Mouse (Mus musculus): ENCODE measurements around the gene Cel. TPM values are rescaled to one million over a fixed set of nuclear protein-coding genes. Genes with fewer than 3 reads are reported as not detected.

The Cel gene
- total and polyA plus RNA-seq, 2 experiments from 2014 or later, result not detected

DNA sequence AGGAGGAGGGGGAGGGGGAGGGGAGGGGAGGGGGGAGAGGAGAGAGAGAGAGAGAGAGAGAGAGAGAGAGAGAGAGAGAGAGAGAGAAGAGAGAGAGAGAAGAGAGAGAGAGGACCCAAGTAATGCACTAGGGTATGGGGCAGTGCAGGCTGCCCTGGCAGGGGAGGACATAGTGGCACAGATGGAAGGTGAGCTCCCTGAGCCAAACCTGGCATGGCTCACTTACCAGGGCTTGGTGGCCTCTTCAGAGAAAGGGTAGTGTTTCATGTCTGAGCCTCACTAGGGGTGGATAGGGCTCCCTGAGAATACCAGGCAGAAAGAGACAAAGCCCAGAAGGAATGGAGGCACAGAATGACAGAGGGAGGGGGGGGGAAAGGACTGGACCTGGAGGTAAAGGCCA lies 627 bp upstream of the Cel start:
- Histone ChIP-seq H3K4me2 (ENCODE audit: low read depth, low read length, poor library complexity, severe bottlenecking) (no peak overlapping the region), H3K9ac (replicated peaks; ENCODE audit: low read length, poor library complexity, severe bottlenecking) (no peak overlapping the region), H3K4me3 (ENCODE audit: low read depth, low read length) (no peak overlapping the region), H3K27ac (ENCODE audit: low read depth, low read length) (no peak overlapping the region), H3K27me3 (ENCODE audit: insufficient read depth, low read length) (no peaks in the 10 kb centered on the region), H3K36me3 (ENCODE audit: insufficient read depth, low read length) (peaks cover 34% of the 10 kb centered on the region), H3K9me3 (ENCODE audit: low read length) (no peaks in the 10 kb centered on the region), H3K4me1 (ENCODE audit: insufficient read depth, low read length) (no peaks in the 10 kb centered on the region)
- TF ChIP-seq CTCF (IDR thresholded peaks at IDR 0.05), result no peak
- DNase-seq (ENCODE audit: low spot score) (no peak), ATAC-seq (ENCODE audit: low FRiP score) (no peak)

DNA sequence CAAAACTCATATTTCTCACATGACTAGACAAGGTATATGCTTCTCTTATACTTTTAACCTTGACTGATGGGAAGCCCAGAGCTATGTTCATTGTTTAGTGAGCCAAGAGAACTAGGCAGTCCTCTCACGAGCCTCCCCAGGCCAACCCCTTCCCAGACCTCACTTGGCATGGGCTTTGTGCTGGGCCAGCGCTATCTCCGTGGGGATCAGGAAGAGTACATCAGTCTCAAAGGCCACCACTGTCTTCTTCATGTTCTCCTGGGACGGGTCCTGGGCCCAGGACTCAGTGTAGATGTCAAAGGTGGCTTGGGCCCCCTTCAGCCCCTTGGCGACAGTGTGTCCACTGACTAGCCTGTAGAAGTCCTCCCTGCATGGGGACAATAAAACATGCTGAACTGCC lies 5.8 kb downstream of the Cel start:
- no peak for ATAC-seq (ENCODE audit: low FRiP score)
- 82% methylated on average over 5 of the region's 5 CpGs for WGBS
- Histone ChIP-seq H3K4me2 (ENCODE audit: low read depth, low read length, poor library complexity, severe bottlenecking) (no peak overlapping the region), H3K9ac (replicated peaks; ENCODE audit: low read length, poor library complexity, severe bottlenecking) (no peak overlapping the region), H3K4me1 (ENCODE audit: insufficient read depth, low read length) (no peaks in the 10 kb centered on the region), H3K4me3 (ENCODE audit: low read depth, low read length) (no peak overlapping the region), H3K36me3 (ENCODE audit: insufficient read depth, low read length) (peaks cover 17% of the 10 kb centered on the region), H3K27ac (ENCODE audit: low read depth, low read length) (no peak overlapping the region), H3K9me3 (ENCODE audit: low read length) (no peaks in the 10 kb centered on the region), H3K27me3 (ENCODE audit: insufficient read depth, low read length) (no peaks in the 10 kb centered on the region)
- no peak for TF ChIP-seq CTCF (IDR thresholded peaks at IDR 0.05)
- DNase-seq (ENCODE audit: low spot score), result no peak

DNA sequence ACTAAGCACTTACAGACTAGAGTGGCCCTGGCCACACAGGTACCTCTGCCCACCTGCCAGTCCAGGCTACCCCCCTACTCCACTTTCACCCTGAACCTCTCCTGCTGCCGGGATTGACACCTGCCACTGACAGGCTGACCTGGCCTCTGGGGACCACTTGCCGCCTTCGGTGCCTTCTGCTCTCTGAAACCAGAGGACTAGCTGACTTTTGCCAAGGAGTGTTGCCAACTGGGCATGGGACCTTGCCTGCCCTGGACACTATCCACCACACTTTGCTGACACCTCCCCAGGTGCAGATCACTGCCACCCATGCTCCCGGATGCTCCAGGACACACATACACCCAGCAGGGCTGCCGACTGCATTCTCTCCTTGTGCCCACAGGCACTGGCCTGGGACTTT lies 10.9 kb downstream of the Cel start:
- no peak overlapping the region for H3K9ac ChIP-seq (replicated peaks; ENCODE audit: low read length, poor library complexity, severe bottlenecking)
- peaks cover 62% of the 10 kb centered on the region for H3K36me3 ChIP-seq (ENCODE audit: insufficient read depth, low read length)
- no peaks in the 10 kb centered on the region for H3K4me1 ChIP-seq (ENCODE audit: insufficient read depth, low read length)
- DNase-seq (ENCODE audit: low spot score), result no peak
- no peak for TF ChIP-seq CTCF (IDR thresholded peaks at IDR 0.05)
- H3K27ac ChIP-seq (ENCODE audit: low read depth, low read length), result no peak overlapping the region
- WGBS, result 97% methylated on average over 5 of the region's 5 CpGs
- no peak overlapping the region for H3K4me3 ChIP-seq (ENCODE audit: low read depth, low read length)
- no peaks in the 10 kb centered on the region for H3K9me3 ChIP-seq (ENCODE audit: low read length)
- no peaks in the 10 kb centered on the region for H3K27me3 ChIP-seq (ENCODE audit: insufficient read depth, low read length)
- H3K4me2 ChIP-seq (ENCODE audit: low read depth, low read length, poor library complexity, severe bottlenecking), result no peak overlapping the region
- no peak for ATAC-seq (ENCODE audit: low FRiP score)

DNA sequence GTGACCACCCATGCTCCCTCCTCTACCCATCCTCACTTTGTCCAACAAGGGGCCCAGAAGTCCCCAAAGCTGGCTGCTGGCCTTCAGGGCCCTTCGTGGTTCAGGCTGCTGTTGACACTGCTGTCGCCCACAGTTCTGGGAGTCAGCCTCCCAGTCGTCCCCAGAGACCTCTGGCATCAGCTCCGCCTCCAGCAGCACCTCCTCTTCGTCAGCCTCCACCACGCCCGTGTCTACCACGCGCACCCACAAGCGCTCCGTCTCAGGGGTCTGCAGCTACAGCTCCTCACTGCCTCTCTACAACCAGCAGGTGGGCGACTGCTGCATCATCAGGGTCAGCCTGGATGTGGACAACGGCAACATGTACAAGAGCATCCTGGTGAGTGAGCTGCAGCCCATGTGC lies 14.0 kb downstream of the Cel start:
- DNase-seq (ENCODE audit: low spot score), result no peak
- H3K36me3 ChIP-seq (ENCODE audit: insufficient read depth, low read length), result peaks cover 87% of the 10 kb centered on the region
- 92% methylated on average over 13 of the region's 13 CpGs for WGBS

DNA sequence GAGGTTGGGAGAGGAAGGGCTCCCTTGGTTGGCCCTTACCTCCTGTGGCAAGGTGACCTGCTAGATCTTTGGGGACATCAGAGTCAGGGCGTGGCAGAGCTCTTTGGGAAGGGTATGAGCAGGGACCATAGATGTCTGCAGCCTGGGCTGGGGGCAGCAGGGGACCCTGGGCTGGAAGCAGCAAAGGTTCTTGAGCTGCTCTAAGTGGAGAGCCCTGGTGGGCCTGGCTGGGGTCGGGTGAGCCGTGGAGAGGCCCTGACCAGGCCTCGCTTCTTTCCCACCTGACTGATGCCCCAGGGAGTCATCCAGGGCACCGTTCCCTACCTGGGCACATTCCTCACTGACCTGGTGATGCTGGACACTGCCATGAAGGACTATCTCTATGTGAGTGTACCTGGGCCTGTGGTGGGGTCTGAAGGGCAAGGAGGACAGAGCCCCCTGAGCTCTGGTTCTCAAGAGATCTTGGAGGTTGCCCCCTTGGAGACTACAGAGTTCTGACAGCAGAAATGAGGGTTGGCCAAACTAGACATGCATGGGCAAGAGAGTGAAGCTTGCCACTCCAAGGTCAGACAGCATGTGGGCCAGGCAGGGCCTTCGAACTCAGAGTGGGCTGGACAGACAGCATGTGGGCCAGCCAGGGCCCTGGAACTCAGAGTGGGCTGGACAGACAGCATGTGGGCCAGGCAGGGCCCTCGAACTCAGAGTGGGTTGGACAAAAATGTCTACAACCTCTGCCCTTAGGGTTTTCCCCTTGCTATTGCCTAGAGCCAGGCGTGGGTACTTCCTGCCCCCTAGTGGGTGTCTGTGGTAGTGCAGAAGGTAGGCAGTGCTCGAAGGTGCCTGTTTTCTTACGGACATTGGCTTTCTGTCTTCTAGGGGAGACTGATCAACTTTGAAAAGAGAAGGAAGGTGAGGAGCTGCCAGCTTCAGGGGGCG lies 15.7 kb downstream of the Cel start:
- ATAC-seq (ENCODE audit: low FRiP score) (no peak), DNase-seq (ENCODE audit: low spot score) (peak; percentile 78)
- H3K9ac ChIP-seq (replicated peaks; ENCODE audit: low read length, poor library complexity, severe bottlenecking), result no peak overlapping the region
- WGBS, result 59% methylated on average over 11 of the region's 11 CpGs
- TF ChIP-seq CTCF (IDR thresholded peaks at IDR 0.05), result peak; percentile 98
- H3K36me3 ChIP-seq (ENCODE audit: insufficient read depth, low read length), result peaks cover 91% of the 10 kb centered on the region
- no peaks in the 10 kb centered on the region for H3K9me3 ChIP-seq (ENCODE audit: low read length)
- no peak overlapping the region for H3K27ac ChIP-seq (ENCODE audit: low read depth, low read length)
- no peaks in the 10 kb centered on the region for H3K4me1 ChIP-seq (ENCODE audit: insufficient read depth, low read length)
- H3K4me3 ChIP-seq (ENCODE audit: low read depth, low read length), result no peak overlapping the region
- H3K27me3 ChIP-seq (ENCODE audit: insufficient read depth, low read length), result no peaks in the 10 kb centered on the region
- no peak overlapping the region for H3K4me2 ChIP-seq (ENCODE audit: low read depth, low read length, poor library complexity, severe bottlenecking)

More for the DNA sequence above, 14.0 kb downstream of the Cel start:
- no peak overlapping the region for H3K4me3 ChIP-seq (ENCODE audit: low read depth, low read length)
- TF ChIP-seq CTCF (IDR thresholded peaks at IDR 0.05), result no peak
- H3K27me3 ChIP-seq (ENCODE audit: insufficient read depth, low read length), result no peaks in the 10 kb centered on the region
- no peaks in the 10 kb centered on the region for H3K4me1 ChIP-seq (ENCODE audit: insufficient read depth, low read length)
- H3K4me2 ChIP-seq (ENCODE audit: low read depth, low read length, poor library complexity, severe bottlenecking), result no peak overlapping the region
- ATAC-seq (ENCODE audit: low FRiP score), result no peak
- no peak overlapping the region for H3K27ac ChIP-seq (ENCODE audit: low read depth, low read length)
- H3K9ac ChIP-seq (replicated peaks; ENCODE audit: low read length, poor library complexity, severe bottlenecking), result no peak overlapping the region
- no peaks in the 10 kb centered on the region for H3K9me3 ChIP-seq (ENCODE audit: low read length)

DNA sequence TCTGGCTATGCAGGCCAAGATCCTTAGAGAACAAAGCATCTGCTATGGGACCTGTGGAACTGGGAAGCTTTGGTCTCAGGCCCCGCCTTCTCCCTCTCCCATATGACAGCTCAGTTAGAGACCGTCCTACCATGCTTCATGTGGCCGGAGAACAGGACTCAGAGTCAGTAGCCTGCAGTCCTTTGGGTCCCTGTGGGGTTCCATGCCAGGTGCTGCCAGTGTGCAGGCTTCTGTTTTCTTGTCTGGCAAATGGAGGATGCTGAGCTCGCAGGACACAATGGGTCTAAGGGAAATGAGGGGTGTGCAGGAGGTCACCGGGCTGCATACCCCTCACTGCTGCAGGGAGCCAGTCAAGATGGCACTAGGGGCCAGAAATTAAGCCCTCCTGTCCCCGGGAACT lies 16.6 kb downstream of the Cel start:
- TF ChIP-seq CTCF (IDR thresholded peaks at IDR 0.05), result no peak
- H3K4me2 ChIP-seq (ENCODE audit: low read depth, low read length, poor library complexity, severe bottlenecking), result no peak overlapping the region
- no peaks in the 10 kb centered on the region for H3K27me3 ChIP-seq (ENCODE audit: insufficient read depth, low read length)
- no peaks in the 10 kb centered on the region for H3K4me1 ChIP-seq (ENCODE audit: insufficient read depth, low read length)
- WGBS, result 74% methylated on average over 6 of the region's 6 CpGs
- H3K4me3 ChIP-seq (ENCODE audit: low read depth, low read length), result no peak overlapping the region
- H3K27ac ChIP-seq (ENCODE audit: low read depth, low read length), result no peak overlapping the region
- ATAC-seq (ENCODE audit: low FRiP score) (no peak), DNase-seq (ENCODE audit: low spot score) (no peak)
- H3K9ac ChIP-seq (replicated peaks; ENCODE audit: low read length, poor library complexity, severe bottlenecking), result no peak overlapping the region
- H3K36me3 ChIP-seq (ENCODE audit: insufficient read depth, low read length), result peaks cover 88% of the 10 kb centered on the region
- H3K9me3 ChIP-seq (ENCODE audit: low read length), result no peaks in the 10 kb centered on the region

All from midbrain, postnatal 0 days (tissue).